ENCODE assay signal across 7 mouse cellular contexts in genomic region chr8:64880619-64881200, GRCm38 (mm10). TPM values are rescaled to one million over a fixed set of nuclear protein-coding genes. Genes with fewer than 3 reads are reported as not detected.
A peak's percentile ranks its signal among the peaks of the same experiment; 100 is the strongest.
DNase-seq lines count a peak whose midpoint lies in the region; ATAC-seq and TF ChIP-seq lines count a peak whose summit lies in the region.

No protein-coding gene starts in this region.

- H3K4me3 ChIP-seq in kidney, embryonic 16.5 days (ENCODE audit: low read length): no peak overlapping the region
- no peak overlapping the region for H3K4me3 ChIP-seq in midbrain, postnatal 0 days (ENCODE audit: low read depth, low read length)

- H3K27me3 ChIP-seq in kidney, embryonic 16.5 days (ENCODE audit: insufficient read depth, low read length): no peaks in the 10 kb centered on the region
- H3K27me3 ChIP-seq in midbrain, postnatal 0 days (ENCODE audit: insufficient read depth, low read length): no peaks in the 10 kb centered on the region

- DNase-seq in urinary bladder, adult 18-20 months (ENCODE audit: low spot score in 2 of 2): peak; percentile 6 to 38
- no peak for DNase-seq in urinary bladder, postnatal 25 days (ENCODE audit: low spot score)
- peak; percentile 43 to 74 for DNase-seq in heart, adult 9 months (ENCODE audit: low spot score in 2 of 2)
- no peak for DNase-seq in midbrain, postnatal 0 days (ENCODE audit: low spot score)
- no peak for DNase-seq in spleen, postnatal 4 days (ENCODE audit: low spot score in 2 of 2)

- no peaks in the 10 kb centered on the region for H3K36me3 ChIP-seq in kidney, embryonic 16.5 days (ENCODE audit: insufficient read depth, low read length)
- no peaks in the 10 kb centered on the region for H3K36me3 ChIP-seq in midbrain, postnatal 0 days (ENCODE audit: insufficient read depth, low read length)

- no peak overlapping the region for H3K27ac ChIP-seq in kidney, embryonic 16.5 days (ENCODE audit: low read length)
- no peak overlapping the region for H3K27ac ChIP-seq in midbrain, postnatal 0 days (ENCODE audit: low read depth, low read length)

- ATAC-seq in kidney, embryonic 16.5 days (ENCODE audit: low FRiP score, low TSS enrichment): no peak
- peak; percentile 40; the same call in 1 of the 2 replicates for ATAC-seq in monocyte, adult 5-6 weeks (replicated peaks; ENCODE audit: insufficient number of reproducible peaks, low FRiP score, low TSS enrichment, poor library complexity, severe bottlenecking)
- ATAC-seq in midbrain, postnatal 0 days (ENCODE audit: low FRiP score): no peak

- no peaks in the 10 kb centered on the region for H3K4me1 ChIP-seq in kidney, embryonic 16.5 days (ENCODE audit: insufficient read depth, low read length)
- H3K4me1 ChIP-seq in midbrain, postnatal 0 days (ENCODE audit: insufficient read depth, low read length): no peaks in the 10 kb centered on the region

- whole genome bisulfite sequencing in kidney, embryonic 16.5 days: 45% methylated on average over 13 of the region's 13 CpGs
- 54% methylated on average over 13 of the region's 13 CpGs for WGBS in midbrain, postnatal 0 days

- H3K9me3 ChIP-seq in kidney, embryonic 16.5 days (ENCODE audit: low read length): peaks cover under 1% of the 10 kb centered on the region; the same call in 1 of the 2 replicates
- no peaks in the 10 kb centered on the region for H3K9me3 ChIP-seq in midbrain, postnatal 0 days (ENCODE audit: low read length)

- H3K4me2 ChIP-seq in kidney, embryonic 16.5 days (replicated peaks; ENCODE audit: low read depth, low read length): peak overlapping the region; percentile 35; the same call in 1 of the 2 replicates
- H3K4me2 ChIP-seq in midbrain, postnatal 0 days (ENCODE audit: low read depth, low read length, poor library complexity, severe bottlenecking): no peak overlapping the region

- no peak for TF ChIP-seq CTCF in midbrain, postnatal 0 days (IDR thresholded peaks at IDR 0.05)

- no peak overlapping the region for H3K9ac ChIP-seq in kidney, embryonic 16.5 days (replicated peaks; ENCODE audit: low read length)
- H3K9ac ChIP-seq in midbrain, postnatal 0 days (replicated peaks; ENCODE audit: low read length, poor library complexity, severe bottlenecking): no peak overlapping the region

RNA-seq across cellular contexts. Expression of gene Klhl2, which starts 30.9 kb away (rescaled TPM):
- polyA plus RNA-seq in kidney, embryonic 16.5 days (2015; fragmentation: Nextera tagmentation; extraction: Ambion mirVana): 6.7 and 6.9 TPM in 2 replicates
- 29.4 to 59.8 TPM (median 43.6 TPM) in 3 replicates for total RNA-seq in monocyte, adult 5-6 weeks (2017)
- total RNA-seq in midbrain, postnatal 0 days (2014; rRNA removed): 44.8 and 46.2 TPM in 2 replicates
- 30.2 and 31.4 TPM in 2 replicates for polyA plus RNA-seq in midbrain, postnatal 0 days (2015; fragmentation: Nextera tagmentation; extraction: Ambion mirVana)

Comparison
In these comparisons a context has a peak if more than half of its experiments do, and no peak if none do; other contexts are left out.
1. DNase-seq: peak in urinary bladder, adult 18-20 months (2 of 2) and heart, adult 9 months (2 of 2); none in urinary bladder, postnatal 25 days (single experiment), midbrain, postnatal 0 days (single experiment) and spleen, postnatal 4 days (0 of 2).